Comparison of ENCODE assay signal across 25 mouse cellular contexts in genomic region chr10:3799455-3799854, GRCm38 (mm10). TPM values are rescaled to one million over a fixed set of nuclear protein-coding genes. Genes with fewer than 3 reads are reported as not detected.
A peak's percentile ranks its signal among the peaks of the same experiment; 100 is the strongest.
DNase-seq lines count a peak whose midpoint lies in the region; ATAC-seq and TF ChIP-seq lines count a peak whose summit lies in the region.
"Had no signal": no experiment of that assay in that cellular context is flagged by ENCODE, and none has a peak within 500 bp of the region (broad histone marks: within the 10 kb centered on the region; RNA-seq: fewer than 3 reads in every experiment).

No protein-coding gene starts in this region.

- H3K9me3 ChIP-seq in heart, postnatal 0 days (replicated peaks; ENCODE audit: control insufficient read depth, low read length), result no peaks in the 10 kb centered on the region
- H3K9me3 ChIP-seq in limb, embryonic 11.5 days (ENCODE audit: control insufficient read depth, low read length), result no peaks in the 10 kb centered on the region
- H3K9me3 ChIP-seq in limb, embryonic 10.5 days (replicated peaks), result no peaks in the 10 kb centered on the region
- no peaks in the 10 kb centered on the region for H3K9me3 ChIP-seq in limb, embryonic 14.5 days (ENCODE audit: control insufficient read depth, low read length)
- H3K9me3 ChIP-seq: embryonic facial prominence, embryonic 10.5 days; embryonic facial prominence, embryonic 12.5 days; forebrain, embryonic 13.5 days; G1E had no signal

- TF ChIP-seq POLR2A in limb, embryonic 14.5 days (IDR thresholded peaks at IDR 0.05; ENCODE audit: borderline replicate concordance, extremely low read depth, insufficient read depth, insufficient read length), result no peak

- H3K4me2 ChIP-seq in heart, postnatal 0 days (ENCODE audit: low read depth, low read length), result no peak overlapping the region
- H3K4me2 ChIP-seq in limb, embryonic 11.5 days (ENCODE audit: low read depth, severe bottlenecking), result no peak overlapping the region
- H3K4me2 ChIP-seq in limb, embryonic 14.5 days (replicated peaks; ENCODE audit: low read depth, low read length, severe bottlenecking), result no peak overlapping the region
- H3K4me2 ChIP-seq: embryonic facial prominence, embryonic 12.5 days; forebrain, embryonic 13.5 days had no signal

- 0 out of 2 replicates have a peak, but pooled peaks cover 3% of the 10 kb centered on the region for H3K36me3 ChIP-seq in heart, postnatal 0 days (replicated peaks; ENCODE audit: control insufficient read depth, insufficient read depth, low read length)
- no peaks in the 10 kb centered on the region for H3K36me3 ChIP-seq in limb, embryonic 11.5 days (ENCODE audit: control insufficient read depth, insufficient read depth, low read length)
- no peaks in the 10 kb centered on the region for H3K36me3 ChIP-seq in limb, embryonic 10.5 days
- H3K36me3 ChIP-seq in limb, embryonic 14.5 days (ENCODE audit: control insufficient read depth, insufficient read depth, low read length), result no peaks in the 10 kb centered on the region
- H3K36me3 ChIP-seq: embryonic facial prominence, embryonic 10.5 days; embryonic facial prominence, embryonic 12.5 days; G1E had no signal

- no peak overlapping the region for H3K27ac ChIP-seq in heart, postnatal 0 days (ENCODE audit: low read depth)
- H3K27ac ChIP-seq in limb, embryonic 11.5 days (replicated peaks; ENCODE audit: low read depth, low read length), result no peak overlapping the region
- no peak overlapping the region for H3K27ac ChIP-seq in limb, embryonic 10.5 days
- no peak overlapping the region for H3K27ac ChIP-seq in limb, embryonic 14.5 days (replicated peaks; ENCODE audit: low read depth, low read length)
- H3K27ac ChIP-seq: embryonic facial prominence, embryonic 10.5 days; embryonic facial prominence, embryonic 12.5 days; forebrain, embryonic 13.5 days had no signal

- peak; percentile 14 for DNase-seq in gastrocnemius, adult 18-20 months (ENCODE audit: low spot score)
- no peak for DNase-seq in gastrocnemius, postnatal 25 days
- DNase-seq in heart, postnatal 0 days (ENCODE audit: low spot score), result peak; percentile 16
- no peak for DNase-seq in heart, adult 9 months (ENCODE audit: low spot score in 2 of 2)
- no peak for DNase-seq in limb, embryonic 11.5 days (ENCODE audit: low spot score)
- no peak for DNase-seq in limb, embryonic 10.5 days (ENCODE audit: low spot score)
- DNase-seq in limb, embryonic 14.5 days (ENCODE audit: low spot score), result peak; percentile 48
- DNase-seq in heart, adult 11 months, result no peak
- DNase-seq: adrenal gland, adult 8-10 months; adrenal gland, postnatal 14 days; adrenal gland, postnatal 36 days; B cell, adult 2 months; cerebellum, adult 11-12 months; cerebellum, adult 2 months; cerebellum, adult 9-10 months; cerebellum, postnatal 10 days; cerebellum, postnatal 25 days had no signal

- ATAC-seq in heart, postnatal 0 days (ENCODE audit: insufficient read depth, low read depth), result no peak
- ATAC-seq in limb, embryonic 11.5 days (ENCODE audit: insufficient number of reproducible peaks, low FRiP score, low TSS enrichment, low read depth), result peak; percentile 21; the same call in 1 of the 2 replicates
- 0 out of 2 replicates have a peak, but pooled peaks have one; percentile 55 for ATAC-seq in limb, embryonic 14.5 days (ENCODE audit: low FRiP score, low read depth)
- ATAC-seq: activated CD4-positive, CD25-positive, alpha-beta regulatory T cell, adult 4 months; CD4-positive, CD25-positive, alpha-beta regulatory T cell, adult 4 months; forebrain, embryonic 13.5 days; Patski had no signal

- no peak for TF ChIP-seq CTCF in heart, postnatal 0 days (IDR thresholded peaks at IDR 0.05; ENCODE audit: low read depth)

- TF ChIP-seq EP300 in heart, postnatal 0 days (IDR thresholded peaks at IDR 0.05; ENCODE audit: low read depth), result no peak

- H3K9ac ChIP-seq in heart, postnatal 0 days (replicated peaks; ENCODE audit: low read depth, low read length), result no peak overlapping the region
- H3K9ac ChIP-seq in limb, embryonic 11.5 days (ENCODE audit: low read length), result no peak overlapping the region
- H3K9ac ChIP-seq in limb, embryonic 14.5 days (ENCODE audit: low read depth, low read length, severe bottlenecking), result no peak overlapping the region
- H3K9ac ChIP-seq: embryonic facial prominence, embryonic 12.5 days; forebrain, embryonic 13.5 days had no signal

- no peaks in the 10 kb centered on the region for H3K27me3 ChIP-seq in heart, postnatal 0 days (ENCODE audit: control insufficient read depth, insufficient read depth, low read length)
- no peaks in the 10 kb centered on the region for H3K27me3 ChIP-seq in limb, embryonic 11.5 days (ENCODE audit: control insufficient read depth, insufficient read depth, low read length)
- H3K27me3 ChIP-seq in limb, embryonic 10.5 days (ENCODE audit: low read depth, poor library complexity, severe bottlenecking), result no peaks in the 10 kb centered on the region
- H3K27me3 ChIP-seq in limb, embryonic 14.5 days (ENCODE audit: control insufficient read depth, insufficient read depth, low read length), result no peaks in the 10 kb centered on the region
- H3K27me3 ChIP-seq: CH12.LX; embryonic facial prominence, embryonic 12.5 days; forebrain, embryonic 13.5 days; Patski had no signal

- H3K4me1 ChIP-seq in heart, postnatal 0 days (ENCODE audit: control insufficient read depth, insufficient read depth), result no peaks in the 10 kb centered on the region; the same call in 1 of the 2 replicates
- H3K4me1 ChIP-seq in limb, embryonic 11.5 days (ENCODE audit: control insufficient read depth, insufficient read depth, low read length), result 0 out of 2 replicates have a peak, but pooled peaks cover 3% of the 10 kb centered on the region
- peaks cover 2% of the 10 kb centered on the region; the same call in 1 of the 2 replicates for H3K4me1 ChIP-seq in limb, embryonic 10.5 days
- H3K4me1 ChIP-seq in limb, embryonic 14.5 days (ENCODE audit: control insufficient read depth, insufficient read depth, low read length), result peaks cover 14% of the 10 kb centered on the region
- H3K4me1 ChIP-seq: embryonic facial prominence, embryonic 10.5 days; embryonic facial prominence, embryonic 12.5 days; forebrain, embryonic 13.5 days had no signal

- no peak overlapping the region for H3K4me3 ChIP-seq in heart, postnatal 0 days (ENCODE audit: low read depth, low read length)
- no peak overlapping the region for H3K4me3 ChIP-seq in limb, embryonic 11.5 days (ENCODE audit: low read depth, low read length)
- no peak overlapping the region for H3K4me3 ChIP-seq in limb, embryonic 10.5 days
- H3K4me3 ChIP-seq in limb, embryonic 14.5 days (replicated peaks; ENCODE audit: low read length), result no peak overlapping the region
- H3K4me3 ChIP-seq: embryonic facial prominence, embryonic 10.5 days; embryonic facial prominence, embryonic 12.5 days; forebrain, embryonic 13.5 days had no signal

RNA-seq across cellular contexts. Expression of gene Plekhg1, which starts 59.3 kb away (rescaled TPM):
- 1 to 10 TPM; 2.7 to 3.7 TPM for total RNA-seq in gastrocnemius, adult 18-20 months (2021)
- 1 to 10 TPM; 3.4 to 3.8 TPM for total RNA-seq in gastrocnemius, postnatal 25 days (2021)
- 12.9 and 14.3 TPM in 2 replicates for total RNA-seq in heart, postnatal 0 days (2014; rRNA removed; ENCODE audit: low replicate concordance)
- polyA plus RNA-seq in heart, postnatal 0 days (2015; fragmentation: Nextera tagmentation; extraction: Ambion mirVana), result 4.1 and 5.5 TPM in 2 replicates
- 10.2 and 10.7 TPM in 2 replicates for polyA plus RNA-seq in limb, embryonic 11.5 days (2014; fragmentation: Nextera tagmentation; extraction: Ambion mirVana)
- 4.7 and 9.8 TPM in 2 replicates for polyA plus RNA-seq in limb, embryonic 10.5 days (2016; fragmentation: Nextera tagmentation; extraction: Ambion mirVana)
- 13.4 and 14.3 TPM in 2 replicates for polyA plus RNA-seq in limb, embryonic 14.5 days (2012; rRNA removed)
- polyA plus RNA-seq in limb, embryonic 14.5 days (2014; fragmentation: Nextera tagmentation; extraction: Ambion mirVana), result 18.7 and 20.9 TPM in 2 replicates

Comparison
In these comparisons a context has a peak if more than half of its experiments do, and no peak if none do; other contexts are left out.
1. DNase-seq: peak in gastrocnemius, adult 18-20 months (single experiment), heart, postnatal 0 days (single experiment) and limb, embryonic 14.5 days (single experiment); none in gastrocnemius, postnatal 25 days (single experiment), heart, adult 9 months (0 of 2), limb, embryonic 11.5 days (single experiment), limb, embryonic 10.5 days (single experiment) and heart, adult 11 months (single experiment).